Mouse (Mus musculus) lung, postnatal 14 days (tissue): ENCODE measurements around the gene 4930550C14Rik.
A peak's percentile ranks its signal among the peaks of the same experiment; 100 is the strongest.

Experiments
- DNase-seq: peaks from one replicate; pipeline ENCODE4 v3.0.0; 2021

4930550C14Rik gene

DNA sequence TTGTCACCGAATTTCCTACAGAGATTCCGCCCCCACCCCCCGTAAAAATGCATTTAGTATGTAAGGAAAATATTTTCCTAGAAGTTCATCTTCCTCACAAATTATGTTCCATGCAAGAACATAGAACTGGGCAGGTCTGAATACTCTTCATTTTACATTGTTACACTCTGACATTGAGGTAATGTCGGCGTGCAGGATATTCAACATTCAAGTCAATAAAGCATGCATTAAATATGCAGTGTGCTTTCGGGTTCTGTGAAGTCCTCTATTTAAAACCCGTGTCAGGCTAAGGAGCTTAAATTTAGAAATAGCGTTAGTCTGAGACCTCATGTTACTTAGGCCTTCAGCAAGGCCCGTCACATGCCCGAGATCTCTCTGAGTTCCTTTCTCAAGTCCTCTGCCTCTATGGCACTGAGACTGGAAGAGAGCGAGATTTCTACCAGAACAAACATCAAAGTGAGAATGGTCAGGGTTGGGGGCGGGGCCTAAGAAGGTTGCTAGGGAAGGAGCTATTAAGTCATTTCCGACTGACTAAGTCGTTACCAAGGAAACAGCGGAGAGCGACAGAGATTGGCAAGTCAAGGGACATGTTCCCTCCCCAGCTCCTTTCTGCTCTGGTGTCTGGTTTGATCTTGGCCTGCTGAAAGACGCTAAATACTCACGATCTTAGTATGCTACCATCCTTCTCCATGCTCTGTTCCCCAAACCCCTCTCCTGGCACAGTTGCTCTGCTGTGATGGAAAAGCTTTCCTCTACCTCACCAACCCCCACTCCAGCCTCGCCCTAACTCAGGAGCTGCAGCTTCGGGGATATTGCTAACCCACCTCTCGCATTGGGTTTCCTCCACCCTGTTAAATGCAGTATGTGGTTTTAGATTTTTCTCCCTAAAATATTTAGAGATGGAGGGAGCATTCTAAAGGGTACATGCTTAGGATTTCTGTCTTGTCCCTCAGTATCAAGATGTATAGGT is 2.9 kb downstream of the 4930550C14Rik start:
- peak; percentile 75 for DNase-seq

DNA sequence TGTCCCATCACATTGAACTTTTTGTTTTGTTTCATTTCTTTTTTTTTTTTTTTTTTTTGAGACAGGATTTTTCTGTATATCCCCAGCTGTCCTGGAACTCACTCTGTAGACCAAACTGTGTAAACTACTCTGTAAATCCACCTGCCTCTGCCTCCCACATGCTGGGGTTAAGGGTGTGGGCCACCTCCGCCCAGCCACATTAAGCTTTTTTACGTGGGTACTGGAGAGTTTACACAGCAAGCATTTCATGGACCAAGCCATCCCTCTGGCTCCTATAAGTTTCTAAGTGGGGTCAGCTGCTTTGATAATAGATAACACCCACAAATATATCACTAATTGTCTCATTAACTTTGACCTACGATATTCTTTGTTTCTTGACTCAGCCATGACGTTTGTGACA is 6.4 kb downstream of the 4930550C14Rik start:
- no peak for DNase-seq

DNA sequence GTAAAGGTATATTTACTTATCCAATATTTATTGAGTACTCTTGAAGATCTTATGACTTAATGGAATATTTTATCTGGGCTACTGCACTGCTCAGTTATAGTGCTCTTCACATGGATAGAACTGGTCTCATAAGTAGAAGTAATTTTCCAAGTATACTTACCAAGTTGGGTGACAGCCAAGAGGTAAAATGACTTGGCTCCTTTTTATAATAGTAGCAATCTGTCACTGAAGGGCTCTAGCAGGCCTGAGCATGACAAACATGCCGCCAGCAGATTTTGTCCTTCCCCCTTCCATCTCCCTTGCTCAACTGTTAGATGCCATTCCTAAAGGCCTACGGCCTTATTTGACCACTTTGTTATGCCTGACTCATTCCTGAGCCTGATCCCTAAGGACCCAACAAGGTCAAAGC is 6.8 kb downstream of the 4930550C14Rik start:
- DNase-seq: peak; percentile 40

DNA sequence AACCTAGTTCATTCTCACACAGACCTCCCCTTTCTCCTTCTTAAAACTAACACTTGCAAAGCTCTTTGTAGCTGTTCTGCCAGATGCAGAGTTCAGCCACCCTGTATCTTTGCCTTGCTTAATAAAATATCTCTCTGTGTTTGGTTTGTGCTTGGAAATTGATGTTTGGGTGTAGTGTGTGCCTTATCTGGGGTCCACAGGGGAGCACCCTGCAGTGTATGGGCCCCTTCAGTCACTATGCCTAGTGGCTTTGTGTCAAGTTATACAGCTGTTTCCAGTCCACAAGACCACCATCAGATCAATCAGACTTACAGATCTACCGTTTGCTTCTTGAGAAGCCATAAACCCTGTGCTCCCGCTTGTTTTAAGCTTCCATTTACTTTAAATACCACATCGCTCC is 7.3 kb downstream of the 4930550C14Rik start:
- no peak for DNase-seq

DNA sequence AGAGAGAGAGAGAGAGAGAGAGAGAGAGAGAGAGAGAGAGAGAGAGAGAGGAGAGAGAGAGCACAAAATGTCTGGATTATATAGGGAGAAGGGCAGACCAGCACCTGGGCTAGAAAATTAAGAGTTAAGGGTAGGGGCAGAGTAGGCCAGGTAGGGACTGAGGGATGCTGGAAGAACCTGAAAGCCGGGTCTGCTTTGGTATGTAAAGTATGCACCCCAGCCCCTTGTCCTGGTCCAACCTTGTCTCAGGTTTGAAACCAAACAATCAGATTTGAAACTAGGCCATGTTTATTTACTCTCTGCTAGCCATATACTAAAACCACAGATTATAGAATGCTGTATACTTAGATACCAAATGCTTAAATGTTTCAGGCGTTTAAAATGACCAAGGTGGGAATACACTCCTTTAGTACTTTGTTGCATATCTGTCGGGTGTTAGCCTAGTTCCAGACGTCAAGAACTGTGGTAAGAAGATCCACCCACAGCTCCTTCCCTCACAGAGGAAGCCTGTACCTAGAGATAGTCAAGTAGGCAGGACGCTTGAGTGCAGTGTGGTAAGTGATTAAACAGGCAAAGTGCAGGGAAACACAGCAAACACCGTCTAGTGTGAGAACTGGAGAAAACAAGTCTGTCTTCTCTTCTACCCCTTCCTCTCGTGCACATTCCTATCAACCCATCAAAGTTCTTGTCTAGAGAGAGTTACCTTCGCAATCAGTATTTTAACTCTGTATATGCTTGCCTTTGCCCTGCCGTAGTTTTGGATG is 20.2 kb downstream of the 4930550C14Rik start:
- no peak for DNase-seq

DNA sequence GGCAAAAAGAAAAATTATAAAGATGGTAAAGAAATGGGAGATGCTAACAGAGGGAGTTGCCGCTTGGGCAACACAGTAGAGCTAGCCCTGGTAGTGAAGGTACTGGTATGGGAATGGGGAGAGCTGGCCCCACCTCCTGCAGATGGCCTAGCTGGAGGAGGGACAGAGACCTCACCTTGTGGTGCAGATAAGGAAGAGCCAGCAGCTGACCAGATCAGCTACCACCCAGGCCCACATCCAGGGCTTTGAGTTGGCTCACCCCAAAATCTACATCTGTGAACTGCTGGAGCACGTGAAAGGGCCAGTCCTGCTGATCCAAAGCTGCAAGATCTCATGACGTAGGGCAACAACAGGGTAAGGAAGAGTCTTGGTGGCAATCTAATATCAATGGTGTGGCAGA is 24.6 kb downstream of the 4930550C14Rik start:
- no peak for DNase-seq

DNA sequence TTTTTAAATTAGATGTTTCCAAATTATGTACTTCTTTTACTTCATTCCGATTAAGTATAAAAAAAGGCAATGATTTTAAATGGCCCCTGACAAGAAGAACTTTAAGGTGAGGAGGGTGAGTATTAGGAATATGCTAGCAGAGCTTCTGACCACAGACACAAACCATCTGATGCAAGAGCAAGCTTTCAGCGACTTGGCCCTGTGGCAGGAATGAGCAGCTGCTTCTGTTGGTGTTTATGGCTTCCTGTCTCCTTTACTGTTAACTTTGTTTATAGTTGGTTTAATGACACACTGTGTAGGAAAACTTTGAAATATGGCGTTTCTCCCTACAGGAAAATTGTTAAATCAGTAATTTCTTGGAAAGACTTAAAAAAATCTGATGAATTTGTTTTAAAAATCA is 25.5 kb downstream of the 4930550C14Rik start:
- no peak for DNase-seq

DNA sequence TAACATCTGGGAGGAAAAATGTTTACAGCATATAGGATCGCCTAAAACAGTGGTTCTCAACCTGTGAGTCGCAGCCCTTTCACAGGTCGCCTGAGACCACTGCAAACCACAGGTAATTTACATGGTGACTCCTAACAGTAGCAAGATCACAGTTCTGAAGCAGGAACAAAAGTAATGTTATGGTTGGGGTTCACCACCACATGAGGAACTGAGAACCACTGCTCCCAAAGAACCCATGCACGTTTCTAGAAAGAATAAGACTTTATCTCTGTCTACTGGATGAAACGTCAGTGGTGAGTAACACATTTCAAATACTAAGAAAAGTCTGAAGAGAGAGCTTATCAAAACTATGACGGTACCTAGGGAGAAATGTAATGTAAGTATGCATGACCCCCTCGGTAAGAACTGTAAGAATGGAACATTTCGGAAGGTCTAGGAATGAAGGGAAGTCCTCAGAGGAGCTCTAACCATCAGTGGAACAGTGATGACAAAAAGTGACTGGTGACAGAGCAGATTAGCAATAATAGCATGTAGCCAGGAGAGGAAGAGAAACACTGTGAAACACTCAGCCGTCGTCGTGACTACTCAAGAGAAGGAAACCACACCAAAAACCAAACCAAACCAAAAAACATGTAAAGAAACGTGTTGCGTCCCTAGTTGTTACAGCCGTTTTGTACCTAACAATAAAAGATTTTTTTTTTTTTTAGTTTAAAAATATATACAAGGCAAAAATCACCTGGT is 33.9 kb downstream of the 4930550C14Rik start:
- no peak for DNase-seq

DNA sequence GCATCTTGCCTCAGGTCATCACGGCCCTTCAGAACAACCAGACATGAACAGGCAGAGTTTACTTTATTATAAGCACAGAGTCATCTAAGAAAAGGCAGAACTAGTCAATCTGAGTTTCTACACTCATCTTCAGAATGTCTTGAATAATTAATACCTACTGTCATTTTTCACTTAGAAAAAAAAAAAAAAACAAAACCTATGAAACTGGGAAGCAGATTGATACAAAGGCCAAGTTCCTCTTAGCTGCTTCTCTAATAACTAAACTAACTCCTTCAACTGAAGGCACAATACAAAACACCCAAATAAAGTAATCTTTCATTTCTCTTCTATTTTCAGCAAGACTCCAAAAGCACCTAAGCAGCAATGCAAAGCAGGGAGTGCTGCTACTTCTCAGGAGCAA is 48.5 kb downstream of the 4930550C14Rik start:
- DNase-seq: no peak

DNA sequence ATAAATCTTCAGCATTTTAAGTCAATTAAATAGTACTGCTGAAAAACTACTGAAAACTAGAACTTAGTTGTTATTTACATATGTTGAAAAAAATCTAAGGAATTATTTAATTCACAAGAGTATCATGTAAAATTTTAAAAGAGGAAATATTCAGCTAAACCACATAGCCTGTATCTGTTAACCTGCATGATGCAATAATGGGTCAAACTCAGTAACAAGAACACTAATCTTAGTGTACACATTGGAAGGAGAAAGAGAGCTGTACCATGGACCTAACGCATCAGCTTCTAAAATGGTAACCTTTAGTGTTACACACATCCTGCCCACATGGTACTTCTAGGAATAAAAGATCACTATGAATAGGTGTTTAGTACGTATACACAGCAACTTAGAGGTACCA is 49.9 kb downstream of the 4930550C14Rik start:
- no peak for DNase-seq

DNA sequence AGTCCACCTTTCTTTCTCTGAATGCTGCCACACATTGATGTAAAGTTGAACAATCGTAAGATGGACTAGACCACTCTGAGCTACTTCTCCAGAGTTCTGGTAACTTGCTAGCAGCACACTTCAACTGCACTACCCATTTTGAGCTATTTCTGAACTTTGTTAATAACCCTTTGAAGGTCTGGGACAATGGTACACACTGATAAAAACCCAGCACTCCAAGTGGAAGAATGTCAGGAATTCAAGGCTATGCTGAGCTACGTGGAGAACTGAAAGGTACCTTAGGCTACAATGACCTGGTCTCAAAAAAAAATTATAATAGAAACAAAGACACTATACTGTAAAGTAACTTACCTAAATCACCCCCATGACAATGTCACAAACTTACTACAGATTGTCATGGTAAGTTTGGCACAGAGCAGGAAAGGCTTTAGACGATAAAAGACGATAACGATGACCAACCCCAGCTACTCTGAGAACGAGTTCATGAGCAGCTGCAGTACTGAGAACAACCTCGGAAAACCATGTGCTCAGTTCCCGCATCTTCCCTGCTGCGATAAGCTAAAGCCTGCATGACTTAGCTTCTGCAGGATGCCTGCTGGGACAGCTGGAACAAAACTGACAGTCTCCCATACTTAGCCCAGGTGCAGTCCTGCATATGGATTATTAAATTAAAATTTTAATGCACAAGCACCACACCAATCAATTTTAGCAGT is 70.8 kb downstream of the 4930550C14Rik start:
- DNase-seq: no peak
